Mouse (Mus musculus): ENCODE data around the gene Tead2. TPM values are rescaled to one million over a fixed set of nuclear protein-coding genes. Genes with fewer than 3 reads are reported as not detected.

Gene Tead2
- total RNA-seq, 2 experiments from 2014 or later, result 7.0 to 12.0 TPM

- DNase-seq (ENCODE audit: low spot score), result no peak
- intact Hi-C loops (cut with DNase I), result no loop called here
Measured at GRCm38 (mm10) chr7:45216442-45217183, 1.1 kb downstream of the Tead2 start.

GRCm38 (mm10) chr7:45221680-45222079 lies 6.1 kb downstream of the Tead2 start:
- no peak for DNase-seq (ENCODE audit: low spot score)
- intact Hi-C loops (cut with DNase I), result no loop called here

- no peak for DNase-seq (ENCODE audit: low spot score)
- intact Hi-C loops (cut with DNase I), result no loop called here
Measured at GRCm38 (mm10) chr7:45224826-45225225, 9.3 kb downstream of the Tead2 start.

GRCm38 (mm10) chr7:45226421-45226820 lies 10.9 kb downstream of the Tead2 start:
- intact Hi-C loops (cut with DNase I), result no loop called here
- no peak for DNase-seq (ENCODE audit: low spot score)

GRCm38 (mm10) chr7:45228548-45228947 lies 13.0 kb downstream of the Tead2 start:
- intact Hi-C loops (cut with DNase I), result no loop called here
- no peak for DNase-seq (ENCODE audit: low spot score)

GRCm38 (mm10) chr7:45229046-45229445 lies 13.5 kb downstream of the Tead2 start:
- no peak for DNase-seq (ENCODE audit: low spot score)
- intact Hi-C loops (cut with DNase I), result no loop called here

- DNase-seq (ENCODE audit: low spot score), result no peak
- intact Hi-C loops (cut with DNase I), result no loop called here
Measured at GRCm38 (mm10) chr7:45229459-45230203, 14.1 kb downstream of the Tead2 start.

- DNase-seq (ENCODE audit: low spot score), result no peak
- intact Hi-C loops (cut with DNase I), result no loop called here
Measured at GRCm38 (mm10) chr7:45231192-45231591, 15.6 kb downstream of the Tead2 start.

GRCm38 (mm10) chr7:45231941-45232340 lies 16.4 kb downstream of the Tead2 start:
- intact Hi-C loops (cut with DNase I), result no loop called here

GRCm38 (mm10) chr7:45232716-45233465 lies 17.3 kb downstream of the Tead2 start:
- no peak for DNase-seq (ENCODE audit: low spot score)
- intact Hi-C loops (cut with DNase I), result no loop called here

More at GRCm38 (mm10) chr7:45231941-45232340, 16.4 kb downstream of the Tead2 start:
- DNase-seq (ENCODE audit: low spot score), result no peak

GRCm38 (mm10) chr7:45233580-45234332 lies 18.2 kb downstream of the Tead2 start:
- DNase-seq (ENCODE audit: low spot score), result no peak
- intact Hi-C loops (cut with DNase I), result no loop called here

- intact Hi-C loops (cut with DNase I), result no loop called here
- DNase-seq (ENCODE audit: low spot score), result no peak
Measured at GRCm38 (mm10) chr7:45234333-45234841, 18.8 kb downstream of the Tead2 start.

- intact Hi-C loops (cut with DNase I), result no loop called here
- peak; percentile 24 for DNase-seq (ENCODE audit: low spot score)
Measured at GRCm38 (mm10) chr7:45234922-45235571, 19.5 kb downstream of the Tead2 start.

GRCm38 (mm10) chr7:45235656-45236180 lies 20.2 kb downstream of the Tead2 start:
- intact Hi-C loops (cut with DNase I), result no loop called here
- DNase-seq (ENCODE audit: low spot score), result no peak

GRCm38 (mm10) chr7:45237747-45238699 lies 22.5 kb downstream of the Tead2 start:
- no peak for DNase-seq (ENCODE audit: low spot score)
- intact Hi-C loops (cut with DNase I), result no loop called here

GRCm38 (mm10) chr7:45238723-45239496 lies 23.4 kb downstream of the Tead2 start, which contains the start of gene Cd37:
Gene Cd37 (minus strand): TSS chr7:45239115.
- intact Hi-C loops (cut with DNase I), result no loop called here
- DNase-seq (ENCODE audit: low spot score), result no peak

GRCm38 (mm10) chr7:45240109-45240508 lies 24.6 kb downstream of the Tead2 start:
- no peak for DNase-seq (ENCODE audit: low spot score)
- intact Hi-C loops (cut with DNase I), result no loop called here

All from heart, postnatal 25 days (tissue).